Mouse (Mus musculus) heart, postnatal 0 days (tissue): ENCODE data around the gene Pla2g4d. TPM values are rescaled to one million over a fixed set of nuclear protein-coding genes. Genes with fewer than 3 reads are reported as not detected.
A peak's percentile ranks its signal among the peaks of the same experiment; 100 is the strongest.

Source experiments
- ATAC-seq: fragments of 200-750 bp; cut with Nextera tagmentation; 2 replicates; pipeline ENCODE4 v1.8.0; 2017; ENCODE audit warnings: low read depth, moderate number of reproducible peaks, moderate library complexity; ENCODE audit not compliant: insufficient read depth
- DNase-seq: peaks from one replicate; pipeline ENCODE4 v3.0.0-alpha.2; 2016; ENCODE audit warnings: low spot score
- H3K27ac ChIP-seq: fragments of 300-500 bp; sonication (generic); 2 replicates; pipeline ENCODE4 v1.5.1; 2014; ENCODE audit warnings: low read depth, mild to moderate bottlenecking
- H3K27me3 ChIP-seq: fragments of 300-500 bp; sonication (generic); 2 replicates; pipeline ENCODE4 v1.6.1; 2014; ENCODE audit warnings: low read length, mixed read lengths; ENCODE audit not compliant: control insufficient read depth, insufficient read depth
- H3K36me3 ChIP-seq: fragments of 300-500 bp; sonication (generic); replicated peaks from 2 replicates; pipeline ENCODE4 v1.6.1; 2014; ENCODE audit warnings: low read length, mixed read lengths; ENCODE audit not compliant: control insufficient read depth, insufficient read depth
- H3K4me1 ChIP-seq: fragments of 300-500 bp; sonication (generic); 2 replicates; pipeline ENCODE4 v1.6.1; 2014; ENCODE audit warnings: antibody characterized with exemption; ENCODE audit not compliant: control insufficient read depth, insufficient read depth
- H3K4me2 ChIP-seq: fragments of 300-500 bp; sonication (generic); 2 replicates; pipeline ENCODE4 v1.6.1; 2014; ENCODE audit warnings: low read depth, mild to moderate bottlenecking, low read length, moderate library complexity
- H3K4me3 ChIP-seq: fragments of 300-500 bp; sonication (generic); 2 replicates; pipeline ENCODE4 v1.5.1; 2014; ENCODE audit warnings: low read depth, low read length
- H3K9ac ChIP-seq: fragments of 300-500 bp; sonication (generic); replicated peaks from 2 replicates; pipeline ENCODE4 v1.6.1; 2014; ENCODE audit warnings: low read depth, low read length, mixed read lengths
- H3K9me3 ChIP-seq: fragments of 300-500 bp; sonication (generic); replicated peaks from 2 replicates; pipeline ENCODE4 v1.6.1; 2016; ENCODE audit warnings: low read length; ENCODE audit not compliant: control insufficient read depth
- CTCF ChIP-seq: IDR thresholded peaks from 2 replicates; pipeline ENCODE4 v1.5.1; 2016; ENCODE audit warnings: antibody characterized with exemption, control low read depth, low read depth
- EP300 ChIP-seq: IDR thresholded peaks from 2 replicates; pipeline ENCODE4 v1.6.1; 2016; ENCODE audit warnings: antibody characterized with exemption, low read depth
- WGBS: fragments of 180-500 bp; shearing (Covaris S2); extraction: QIAGEN DNeasy Blood & Tissue Kit; methylation state at CpG from one replicate; pipeline ENCODE4 v1.1.7; 2014; 5-methylcytosine and 5-hydroxymethylcytosine counted together
- polyA plus RNA-seq: library from polyadenylated mRNA; unstranded; fragments of >200 nt; fragmentation: Nextera tagmentation; extraction: Ambion mirVana; gene quantifications from 2 replicates; pipeline ENCODE4 v1.2.1, GENCODE M21; 2015
- total RNA-seq: library from RNA; depleted of rRNA; stranded (reverse); fragments of >200 nt; gene quantifications from 2 replicates; pipeline ENCODE4 v1.2.3, GENCODE M21; 2014; ENCODE audit warnings: low replicate concordance; rRNA removed

Gene Pla2g4d
- total and polyA plus RNA-seq, 2 experiments from 2014 or later: not detected

- Histone ChIP-seq H3K27ac (peak overlapping the region; percentile 49; the same call in 1 of the 2 replicates), H3K36me3 (no peaks in the 10 kb centered on the region), H3K4me2 (no peak overlapping the region), H3K4me3 (no peak overlapping the region), H3K9ac (no peak overlapping the region), H3K27me3 (no peaks in the 10 kb centered on the region), H3K9me3 (no peaks in the 10 kb centered on the region), H3K4me1 (peaks cover 13% of the 10 kb centered on the region; the same call in 1 of the 2 replicates)
- 71% methylated on average over 3 of the region's 3 CpGs for WGBS
- DNase-seq: no peak
- TF ChIP-seq EP300 (no peak), CTCF (no peak)
- ATAC-seq: peak; percentile 17; the same call in 1 of the 2 replicates
Observed at GRCm38 (mm10) chr2:120235381-120235780, 53.6 kb downstream of the Pla2g4d start.

- DNase-seq: no peak
- no peak overlapping the region for H3K4me2 ChIP-seq
- H3K27ac ChIP-seq: no peak overlapping the region
- H3K4me1 ChIP-seq: peaks cover 12% of the 10 kb centered on the region; the same call in 1 of the 2 replicates
- 31% methylated on average over 3 of the region's 3 CpGs for WGBS
- no peaks in the 10 kb centered on the region for H3K36me3 ChIP-seq
- TF ChIP-seq EP300 (no peak), CTCF (no peak)
- no peaks in the 10 kb centered on the region for H3K27me3 ChIP-seq
- no peak for ATAC-seq
- no peak overlapping the region for H3K4me3 ChIP-seq
- H3K9ac ChIP-seq: no peak overlapping the region
- no peaks in the 10 kb centered on the region for H3K9me3 ChIP-seq
Observed at GRCm38 (mm10) chr2:120231642-120232041, 57.4 kb downstream of the Pla2g4d start.

Other genes with a start within 250 kb of the Pla2g4d start
- 231 and 250 TPM in 2 replicates for gene Ehd4, start 134.6 kb downstream of the Pla2g4d start, total RNA-seq
- gene Ehd4, start 134.6 kb downstream of the Pla2g4d start, polyA plus RNA-seq: 438 and 547 TPM in 2 replicates
- 1.6 and 1.7 TPM in 2 replicates for gene Pla2g4e, start 43.9 kb downstream of the Pla2g4d start, total RNA-seq
- 2.9 TPM in 2 replicates for gene Pla2g4e, start 43.9 kb downstream of the Pla2g4d start, polyA plus RNA-seq
- gene Pla2g4f, start 25.0 kb upstream of the Pla2g4d start, total RNA-seq: not detected in 2 replicates
- gene Pla2g4f, start 25.0 kb upstream of the Pla2g4d start, polyA plus RNA-seq: 0.04 TPM in 1 of 2 replicates, not detected in the other
- 22.7 and 75.7 TPM in 2 replicates for gene Vps39, start 63.9 kb upstream of the Pla2g4d start, total RNA-seq
- 13.2 and 14.3 TPM in 2 replicates for gene Vps39, start 63.9 kb upstream of the Pla2g4d start, polyA plus RNA-seq
- 9.2 and 20.2 TPM in 2 replicates for gene Ganc, start 114.7 kb upstream of the Pla2g4d start, total RNA-seq
- 13.8 and 14.8 TPM in 2 replicates for gene Ganc, start 114.7 kb upstream of the Pla2g4d start, polyA plus RNA-seq
- gene Tmem87a, start 114.9 kb upstream of the Pla2g4d start, total RNA-seq: 23.0 and 25.2 TPM in 2 replicates
- 4.0 and 6.2 TPM in 2 replicates for gene Tmem87a, start 114.9 kb upstream of the Pla2g4d start, polyA plus RNA-seq
- 0.81 and 1.8 TPM in 2 replicates for gene Capn3, start 166.8 kb upstream of the Pla2g4d start, total RNA-seq
- 0.77 and 1.6 TPM in 2 replicates for gene Capn3, start 166.8 kb upstream of the Pla2g4d start, polyA plus RNA-seq